Mouse (Mus musculus) kidney, adult 2 months (tissue): ENCODE results near the gene Adamts18.

Source experiments
- CTCF ChIP-seq: fragments of 200-500 bp; conservative IDR thresholded peaks from 2 replicates; pipeline ENCODE4 v1.5.1; 2011; ENCODE audit warnings: low read depth, mild to moderate bottlenecking, control low read depth, low read length, moderate library complexity, mixed read lengths; ENCODE audit not compliant: insufficient read depth, insufficient read length
- POLR2A ChIP-seq: fragments of 200-500 bp; IDR thresholded peaks from one replicate; pipeline ENCODE4 v1.6.1; 2011; ENCODE audit warnings: low read depth, low read length, control low read depth

GRCm38 (mm10) chr8:113660128-113660527 lies 188.4 kb downstream of the Adamts18 start:
- TF ChIP-seq CTCF (no peak), POLR2A (no peak)
